Mouse (Mus musculus) MEL-GATA-1-ER (cell line): Measurements from ENCODE around the gene Atox1.

Source experiments
- DNase-seq: peaks from one replicate; pipeline ENCODE4 v3.0.0-alpha.2; 2012; ENCODE audit warnings: low read depth; ENCODE audit errors: extremely low read depth

Atox1 gene

GRCm38 (mm10) chr11:55414314-55414713, 46.7 kb downstream of the Atox1 start:
- DNase-seq: no peak

GRCm38 (mm10) chr11:55413416-55413796, 47.6 kb downstream of the Atox1 start:
- DNase-seq: no peak

- DNase-seq: no peak
Observed at GRCm38 (mm10) chr11:55412680-55413415, 48.2 kb downstream of the Atox1 start.

GRCm38 (mm10) chr11:55412034-55412433, 49.0 kb downstream of the Atox1 start:
- no peak for DNase-seq

GRCm38 (mm10) chr11:55410502-55410901, 50.5 kb downstream of the Atox1 start:
- no peak for DNase-seq

- no peak for DNase-seq
Observed at GRCm38 (mm10) chr11:55410005-55410404, 51.0 kb downstream of the Atox1 start.

GRCm38 (mm10) chr11:55407133-55407532, 53.9 kb downstream of the Atox1 start:
- no peak for DNase-seq

GRCm38 (mm10) chr11:55405601-55406469, 55.2 kb downstream of the Atox1 start:
- DNase-seq: no peak

GRCm38 (mm10) chr11:55404659-55405457, 56.2 kb downstream of the Atox1 start:
- no peak for DNase-seq

- no peak for DNase-seq
Observed at GRCm38 (mm10) chr11:55400863-55401262, 60.2 kb downstream of the Atox1 start.

GRCm38 (mm10) chr11:55398371-55398770, 62.7 kb downstream of the Atox1 start:
- DNase-seq: no peak

- DNase-seq: no peak
Observed at GRCm38 (mm10) chr11:55397441-55397840, 63.6 kb downstream of the Atox1 start.

GRCm38 (mm10) chr11:55397036-55397435, 64.0 kb downstream of the Atox1 start:
- no peak for DNase-seq
